Mouse (Mus musculus) brain, embryonic 18.5 days (tissue): ENCODE data around the gene Tmprss13.

Experiments
- DNase-seq: peaks from one replicate; pipeline ENCODE4 v3.0.0-alpha.2; 2012; ENCODE audit warnings: low read depth, low spot score

The Tmprss13 gene

GRCm38 (mm10) chr9:45382336-45382735 lies 63.4 kb downstream of the Tmprss13 start:
- DNase-seq, result peak; percentile 20

GRCm38 (mm10) chr9:45382834-45383233 lies 63.9 kb downstream of the Tmprss13 start:
- no peak for DNase-seq

- no peak for DNase-seq
Measured at GRCm38 (mm10) chr9:45383883-45384282, 65.0 kb downstream of the Tmprss13 start.

GRCm38 (mm10) chr9:45386698-45387097 lies 67.8 kb downstream of the Tmprss13 start:
- DNase-seq, result no peak

GRCm38 (mm10) chr9:45388385-45388994 lies 69.6 kb downstream of the Tmprss13 start:
- DNase-seq, result no peak

- no peak for DNase-seq
Measured at GRCm38 (mm10) chr9:45389596-45389995, 70.7 kb downstream of the Tmprss13 start.

- no peak for DNase-seq
Measured at GRCm38 (mm10) chr9:45391299-45391698, 72.4 kb downstream of the Tmprss13 start.

- no peak for DNase-seq
Measured at GRCm38 (mm10) chr9:45395218-45395617, 76.3 kb downstream of the Tmprss13 start.

- no peak for DNase-seq
Measured at GRCm38 (mm10) chr9:45395796-45396195, 76.9 kb downstream of the Tmprss13 start.
